Mouse (Mus musculus) forebrain, postnatal 0 days (tissue): ENCODE measurements around the gene Shroom1. TPM values are rescaled to one million over a fixed set of nuclear protein-coding genes. Genes with fewer than 3 reads are reported as not detected.

Source experiments
- ATAC-seq: fragments of 200-750 bp; cut with Nextera tagmentation; 2 replicates; pipeline ENCODE4 v1.8.0; 2017; ENCODE audit warnings: mild to moderate bottlenecking, moderate library complexity
- DNase-seq: peaks from one replicate; pipeline ENCODE4 v3.0.0-alpha.2; 2015
- H3K27ac ChIP-seq: fragments of 300-500 bp; sonication (generic); 2 replicates; pipeline ENCODE4 v1.5.1; 2014; ENCODE audit warnings: low read depth, mild to moderate bottlenecking, antibody characterized with exemption, low read length, moderate library complexity, mixed read lengths
- H3K27me3 ChIP-seq: fragments of 300-500 bp; sonication (generic); 2 replicates; pipeline ENCODE4 v1.6.1; 2014; ENCODE audit warnings: mild to moderate bottlenecking, low read length, mixed read lengths; ENCODE audit not compliant: insufficient read depth
- H3K36me3 ChIP-seq: fragments of 300-500 bp; sonication (generic); 2 replicates; pipeline ENCODE4 v1.6.1; 2014; ENCODE audit warnings: mild to moderate bottlenecking, moderate library complexity; ENCODE audit not compliant: insufficient read depth
- H3K4me1 ChIP-seq: fragments of 300-500 bp; sonication (generic); 2 replicates; pipeline ENCODE4 v1.6.1; 2014; ENCODE audit warnings: antibody characterized with exemption; ENCODE audit not compliant: insufficient read depth
- H3K4me2 ChIP-seq: fragments of 300-500 bp; sonication (generic); 2 replicates; pipeline ENCODE4 v1.6.1; 2014; ENCODE audit warnings: low read depth, mild to moderate bottlenecking, moderate library complexity
- H3K4me3 ChIP-seq: fragments of 300-500 bp; sonication (generic); 2 replicates; pipeline ENCODE4 v1.5.1; 2014; ENCODE audit warnings: low read depth, low read length, mixed read lengths
- H3K9ac ChIP-seq: fragments of 300-500 bp; sonication (generic); 2 replicates; pipeline ENCODE4 v1.6.1; 2014; ENCODE audit warnings: mild to moderate bottlenecking
- H3K9me3 ChIP-seq: fragments of 300-500 bp; sonication (generic); 2 replicates; pipeline ENCODE4 v1.6.1; 2016; ENCODE audit warnings: low read length
- CTCF ChIP-seq: sonication (generic); IDR thresholded peaks from 2 replicates; pipeline ENCODE4 v1.5.1; 2016; ENCODE audit warnings: antibody characterized with exemption, control low read depth, low read depth
- WGBS: fragments of 180-500 bp; shearing (Covaris S2); extraction: QIAGEN DNeasy Blood & Tissue Kit; methylation state at CpG from one replicate; pipeline ENCODE4 v1.1.7; 2014; 5-methylcytosine and 5-hydroxymethylcytosine counted together
- polyA plus RNA-seq: library from polyadenylated mRNA; unstranded; fragments of >200 nt; fragmentation: Nextera tagmentation; extraction: Ambion mirVana; gene quantifications from 2 replicates; pipeline ENCODE4 v1.2.1, GENCODE M21; 2015
- total RNA-seq: library from RNA; depleted of rRNA; stranded (reverse); fragments of >200 nt; gene quantifications from 2 replicates; pipeline ENCODE4 v1.2.3, GENCODE M21; 2014

Shroom1 gene
- total and polyA plus RNA-seq, 2 experiments from 2014 or later: 2.0 to 4.9 TPM

DNA sequence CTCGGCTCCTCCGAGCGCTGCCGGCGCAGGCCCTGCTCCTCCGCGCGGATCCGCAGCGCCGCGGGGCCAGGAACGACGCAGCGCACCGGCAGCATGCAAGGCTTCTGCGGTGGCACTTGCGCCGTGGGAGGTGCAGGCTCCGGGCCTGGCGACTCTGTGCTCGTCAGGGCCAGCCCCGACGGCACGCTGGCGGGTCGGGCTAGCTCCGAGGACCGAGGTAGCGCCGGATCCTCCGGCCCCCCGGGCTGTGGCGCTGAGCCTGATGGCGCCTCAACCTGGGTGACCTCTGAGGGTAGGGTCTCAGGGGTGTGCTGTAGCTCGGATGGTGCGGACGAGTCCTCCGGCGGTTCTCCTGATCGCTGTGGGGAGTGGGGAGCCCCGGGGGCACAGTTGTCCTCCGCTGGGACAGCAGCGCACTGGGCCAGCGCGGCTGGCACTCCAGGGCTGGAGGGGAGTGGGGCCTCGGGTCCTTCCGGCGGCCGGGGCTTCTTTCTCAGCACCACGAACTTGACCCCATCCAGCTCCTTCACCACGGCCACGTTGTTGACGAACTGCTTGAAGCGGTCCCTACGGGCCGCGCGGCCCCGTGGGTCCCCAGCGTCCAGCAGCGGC, 22.3 kb downstream of the Shroom1 start:
- no peaks in the 10 kb centered on the region for H3K36me3 ChIP-seq
- peak overlapping the region; percentile 53 for H3K9ac ChIP-seq
- no peak for TF ChIP-seq CTCF
- H3K4me1 ChIP-seq: peaks cover 9% of the 10 kb centered on the region
- DNase-seq (peak; percentile 58), ATAC-seq (peak; percentile 40; the same call in 1 of the 2 replicates)
- 4% methylated on average over 62 of the region's 62 CpGs for WGBS
- peak overlapping the region; percentile 59 for H3K4me2 ChIP-seq
- 0 out of 2 replicates have a peak, but pooled peaks cover 17% of the 10 kb centered on the region for H3K27me3 ChIP-seq
- peak overlapping the region; percentile 40 for H3K4me3 ChIP-seq
- no peaks in the 10 kb centered on the region for H3K9me3 ChIP-seq
- peak overlapping the region; percentile 50; the same call in 1 of the 2 replicates for H3K27ac ChIP-seq

DNA sequence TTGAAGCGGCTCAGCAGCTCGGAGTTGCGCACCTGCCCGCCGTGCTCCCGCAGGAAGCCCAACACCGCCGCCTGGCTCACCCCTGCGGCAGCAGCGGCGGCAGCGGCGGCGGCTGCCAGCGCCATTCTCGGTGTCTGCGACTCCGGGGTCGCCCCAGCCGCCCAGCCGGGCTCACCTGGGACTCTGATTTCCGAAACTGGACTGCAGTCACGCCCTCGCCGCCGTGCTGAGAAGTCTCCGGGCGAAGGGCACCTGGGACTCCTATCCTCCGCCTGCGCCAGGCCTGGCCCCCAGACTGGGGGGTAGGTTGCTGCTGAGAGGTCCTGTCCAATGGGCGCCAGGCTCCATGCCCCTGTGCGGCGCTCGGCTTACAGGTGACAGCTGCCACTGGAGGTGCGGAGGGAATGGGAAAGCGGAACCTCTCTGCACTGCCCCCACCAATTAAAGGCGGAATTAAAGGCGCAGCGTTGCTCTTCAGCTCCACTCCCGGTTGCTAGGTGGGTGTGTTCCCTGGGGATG, 22.8 kb downstream of the Shroom1 start, which contains the start of the genes Gm9945 and Sowaha:
Gene Gm9945, plus strand, starts transcription at position 384 of the 519 bp plus-strand sequence.
Gene Sowaha, minus strand, starts transcription at position 492 of the 519 bp plus-strand sequence.
- Histone ChIP-seq H3K4me1 (peaks cover 9% of the 10 kb centered on the region), H3K9ac (peak within 1 kb of the TSS; percentile 53), H3K27ac (peak within 1 kb of the TSS; percentile 50; the same call in 1 of the 2 replicates), H3K4me2 (peak within 1 kb of the TSS; percentile 59), H3K27me3 (0 out of 2 replicates have a peak, but pooled peaks cover 17% of the 10 kb centered on the region), H3K9me3 (no peaks in the 10 kb centered on the region), H3K4me3 (peak within 1 kb of the TSS; percentile 40), H3K36me3 (no peaks in the 10 kb centered on the region)
- DNase-seq (peak; percentile 65), ATAC-seq (peak; percentile 66)
- TF ChIP-seq CTCF: peak; percentile 40
- 3% methylated on average over 40 of the region's 40 CpGs for WGBS

DNA sequence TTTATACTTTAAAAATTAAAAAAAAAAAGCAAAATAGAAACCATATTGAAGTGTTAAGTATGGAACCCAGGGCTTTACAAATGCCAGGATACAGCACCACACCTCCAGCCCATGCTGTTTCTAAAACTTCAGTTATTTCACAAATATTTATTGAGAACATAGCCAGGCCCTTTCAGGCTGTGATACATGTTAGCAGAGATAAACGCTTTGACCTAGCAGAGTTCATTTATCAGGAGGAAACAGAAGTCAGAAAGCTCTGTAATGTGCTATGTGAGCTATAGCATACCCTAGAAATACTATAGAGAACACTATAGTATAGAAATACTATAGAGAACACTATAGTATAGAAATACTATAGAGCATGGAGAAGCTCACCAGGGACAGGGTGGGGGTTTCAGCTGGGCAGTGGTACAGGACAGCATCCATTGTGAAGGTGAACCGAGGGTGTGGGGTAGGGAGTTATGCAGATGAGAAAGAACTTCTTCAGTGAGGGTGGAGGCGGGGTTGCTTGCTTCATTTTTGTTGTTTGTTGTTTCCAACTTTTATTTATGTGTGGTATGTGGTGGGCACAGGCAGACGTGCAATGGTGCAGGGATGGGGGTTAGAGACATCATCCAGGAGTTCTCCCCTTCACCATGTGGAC, 24.2 kb downstream of the Shroom1 start:
- Histone ChIP-seq H3K4me2 (no peak overlapping the region), H3K36me3 (no peaks in the 10 kb centered on the region), H3K4me3 (no peak overlapping the region), H3K9me3 (no peaks in the 10 kb centered on the region), H3K27ac (no peak overlapping the region), H3K9ac (no peak overlapping the region), H3K27me3 (0 out of 2 replicates have a peak, but pooled peaks cover 17% of the 10 kb centered on the region), H3K4me1 (no peaks in the 10 kb centered on the region)
- no peak for TF ChIP-seq CTCF
- no peak for ATAC-seq
- WGBS: 74% methylated on average over 4 of the region's 4 CpGs
- DNase-seq: no peak

DNA sequence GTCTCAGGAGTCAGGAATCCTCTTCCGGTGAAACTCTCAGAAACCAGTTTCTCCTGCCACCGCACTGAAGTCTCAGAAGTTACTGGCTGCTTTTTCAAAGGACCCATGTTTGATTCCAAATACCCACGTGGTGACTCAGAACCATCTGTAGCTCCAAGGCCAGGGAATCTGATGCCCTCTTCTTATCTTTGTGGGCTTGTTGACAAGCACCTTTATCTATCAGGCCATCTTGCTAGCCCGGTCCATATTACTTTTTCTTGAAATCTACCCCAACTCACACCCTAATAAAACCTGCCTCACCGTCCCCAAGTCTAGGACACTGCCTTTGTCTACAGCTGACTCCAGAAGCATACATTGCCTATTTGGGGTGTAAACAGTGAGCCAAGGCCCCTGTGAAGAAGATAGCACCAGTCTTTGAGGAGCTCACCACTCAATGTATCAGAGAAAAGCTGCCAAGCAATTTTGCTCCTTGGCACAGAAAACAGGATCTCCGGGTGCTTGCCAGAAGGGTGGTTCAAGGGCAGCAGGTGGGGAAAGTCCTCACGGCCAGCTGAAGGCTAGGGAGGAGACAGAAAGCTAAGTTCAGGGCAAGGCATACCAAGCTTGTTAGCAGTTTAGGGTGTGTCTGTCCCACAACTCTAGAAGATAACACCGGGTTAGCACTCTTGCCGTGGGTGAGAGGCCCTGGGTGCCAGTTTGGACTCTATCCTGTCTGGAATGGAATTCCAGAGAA, 26.3 kb downstream of the Shroom1 start:
- 0 out of 2 replicates have a peak, but pooled peaks cover 17% of the 10 kb centered on the region for H3K27me3 ChIP-seq
- WGBS: 79% methylated on average over 9 of the region's 9 CpGs
- H3K9ac ChIP-seq: no peak overlapping the region
- TF ChIP-seq CTCF: no peak
- DNase-seq (no peak), ATAC-seq (no peak)
- H3K4me1 ChIP-seq: no peaks in the 10 kb centered on the region
- no peaks in the 10 kb centered on the region for H3K36me3 ChIP-seq
- no peaks in the 10 kb centered on the region for H3K9me3 ChIP-seq
- no peak overlapping the region for H3K27ac ChIP-seq
- no peak overlapping the region for H3K4me3 ChIP-seq
- no peak overlapping the region for H3K4me2 ChIP-seq

DNA sequence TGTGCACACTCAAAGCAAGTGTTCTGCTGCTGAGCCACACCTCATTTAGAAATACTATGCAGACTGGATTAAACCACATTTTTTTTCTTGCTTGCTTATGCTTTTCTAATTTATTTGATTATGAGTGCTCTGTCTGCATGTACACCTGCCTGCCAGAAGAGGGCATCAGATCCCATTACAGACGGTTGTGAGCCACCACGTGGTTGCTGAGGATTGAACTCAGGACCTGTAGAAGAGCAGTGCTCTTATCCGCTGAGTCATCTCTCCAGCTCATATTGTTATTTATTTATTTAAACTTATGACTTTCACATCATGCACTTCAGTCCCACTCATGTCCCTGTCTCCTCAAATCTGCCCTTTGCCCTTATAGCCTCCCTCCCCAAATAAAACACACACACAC, 28.7 kb downstream of the Shroom1 start:
- H3K4me2 ChIP-seq: no peak overlapping the region
- no peak overlapping the region for H3K4me3 ChIP-seq
- no peaks in the 10 kb centered on the region for H3K36me3 ChIP-seq
- H3K27ac ChIP-seq: no peak overlapping the region
- peak; percentile 50 for TF ChIP-seq CTCF
- no peaks in the 10 kb centered on the region for H3K9me3 ChIP-seq
- no peak for ATAC-seq
- no peaks in the 10 kb centered on the region for H3K4me1 ChIP-seq
- 0 out of 2 replicates have a peak, but pooled peaks cover 2% of the 10 kb centered on the region for H3K27me3 ChIP-seq
- DNase-seq: no peak
- WGBS: 44% methylated on average over 3 of the region's 3 CpGs
- H3K9ac ChIP-seq: no peak overlapping the region

DNA sequence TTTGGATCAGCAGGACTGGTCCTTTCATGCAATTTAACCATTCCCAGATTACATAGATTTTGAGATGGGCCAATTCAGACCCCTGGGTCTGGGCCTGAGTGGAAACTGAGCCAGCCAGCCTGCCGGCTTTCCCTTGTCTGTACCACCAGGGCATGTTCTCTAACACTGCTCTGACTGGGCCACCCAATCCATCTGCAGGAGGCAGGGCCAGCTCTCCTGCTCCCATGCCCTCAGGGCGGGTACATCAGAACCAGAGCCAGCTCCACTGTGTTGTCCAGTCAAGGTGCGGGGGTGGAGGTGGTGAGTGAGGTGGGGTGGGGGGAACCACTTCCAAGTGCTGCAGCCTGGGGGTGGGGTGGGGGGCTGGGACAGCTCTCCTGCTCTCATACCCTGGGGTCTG, 29.3 kb downstream of the Shroom1 start:
- Histone ChIP-seq H3K27ac (no peak overlapping the region), H3K27me3 (no peaks in the 10 kb centered on the region), H3K4me2 (no peak overlapping the region), H3K4me1 (no peaks in the 10 kb centered on the region), H3K9ac (no peak overlapping the region), H3K36me3 (no peaks in the 10 kb centered on the region), H3K9me3 (no peaks in the 10 kb centered on the region), H3K4me3 (no peak overlapping the region)
- 80% methylated on average over 3 of the region's 3 CpGs for WGBS
- DNase-seq (no peak), ATAC-seq (no peak)
- no peak for TF ChIP-seq CTCF
